Mouse (Mus musculus) thymus, postnatal 4 days (tissue): Measurements from ENCODE around the gene Sppl2a.
"Not testable (repeated sequence)": the region's sequence is repeated elsewhere in the genome, so short reads cannot be mapped to it uniquely, and the experiment has no call there.

ENCODE experiments used
- DNase-seq: peaks from one replicate; pipeline ENCODE4 v3.0.0; 2021

The Sppl2a gene

DNA sequence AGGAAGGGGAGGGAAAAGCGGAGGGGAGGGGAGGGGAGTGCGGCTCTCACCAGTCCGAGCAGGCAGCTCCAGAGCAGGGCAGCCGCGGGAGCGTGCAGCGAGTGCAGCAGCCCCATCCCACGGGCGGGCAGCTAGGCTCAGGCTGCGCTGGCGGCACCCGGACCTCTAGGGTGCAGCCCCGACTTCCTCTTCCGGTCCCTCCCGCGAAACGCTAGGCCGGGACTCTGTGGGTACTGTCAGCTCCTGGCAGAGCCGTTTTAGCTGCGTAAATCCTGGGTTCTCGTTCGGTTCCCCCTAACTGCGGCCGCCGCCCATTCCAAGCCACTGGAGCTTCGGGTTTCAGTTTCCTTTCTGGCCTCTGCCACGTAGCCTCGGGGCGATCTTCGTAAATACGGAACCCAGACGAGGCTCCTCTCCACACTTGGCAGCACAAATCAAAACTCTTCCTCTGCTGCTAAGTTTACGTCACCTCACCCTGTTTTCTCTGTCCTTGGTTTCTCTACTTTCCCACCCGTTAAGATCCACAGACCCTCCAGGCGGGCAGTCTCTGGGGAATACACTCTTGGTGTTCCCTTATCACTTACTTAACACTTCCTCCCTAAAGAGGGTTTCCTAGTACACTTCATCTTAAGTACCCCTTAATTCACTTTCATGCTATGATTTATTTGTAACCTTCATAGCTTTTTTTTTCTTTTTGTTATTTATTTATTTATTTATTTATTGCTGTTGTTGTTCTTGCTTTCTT, at the start of gene Sppl2a:
Gene Sppl2a (minus strand): TSS at position 339 of the 745 bp plus-strand sequence.
- peak; percentile 88 for DNase-seq

DNA sequence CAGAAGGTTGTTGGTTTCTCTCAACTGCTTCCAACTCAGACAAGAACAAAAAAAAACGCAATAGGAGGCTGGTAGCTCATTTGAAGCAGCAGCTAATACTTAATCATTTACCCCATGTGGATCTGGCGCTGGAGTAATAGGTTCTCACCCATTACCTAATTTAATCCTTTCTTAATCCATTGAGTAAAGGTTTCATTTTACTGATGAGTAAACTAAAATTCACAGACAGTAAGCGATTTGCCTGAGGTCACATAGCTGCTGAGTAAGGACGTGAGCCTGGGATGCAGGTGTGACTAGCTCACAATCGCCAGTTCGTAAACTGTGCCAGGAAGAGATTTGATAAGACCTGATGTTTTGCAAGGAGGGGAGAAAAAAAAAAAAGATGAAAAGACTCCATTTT, 44.4 kb upstream of the Sppl2a start:
- DNase-seq: no peak

DNA sequence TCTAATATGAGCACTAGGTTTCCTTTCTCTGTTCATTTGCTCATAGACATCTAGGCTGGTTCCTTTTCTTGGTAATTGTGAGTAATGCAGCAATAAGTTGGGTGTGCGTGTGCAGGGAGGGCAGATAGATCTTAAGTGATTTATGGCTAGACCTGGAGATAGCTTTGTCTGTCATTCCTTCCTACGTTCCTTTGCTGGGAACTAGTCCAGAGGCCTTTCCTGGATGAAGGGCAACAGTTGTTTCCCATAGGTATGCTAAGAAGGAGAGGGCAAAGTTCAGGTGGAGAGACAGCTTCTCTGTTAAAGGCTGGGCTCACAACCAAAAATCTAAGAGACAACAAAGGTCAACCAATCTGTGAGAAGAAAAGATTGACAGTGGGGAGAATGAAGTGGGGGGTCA, 28.7 kb upstream of the Sppl2a start:
- DNase-seq: no peak

DNA sequence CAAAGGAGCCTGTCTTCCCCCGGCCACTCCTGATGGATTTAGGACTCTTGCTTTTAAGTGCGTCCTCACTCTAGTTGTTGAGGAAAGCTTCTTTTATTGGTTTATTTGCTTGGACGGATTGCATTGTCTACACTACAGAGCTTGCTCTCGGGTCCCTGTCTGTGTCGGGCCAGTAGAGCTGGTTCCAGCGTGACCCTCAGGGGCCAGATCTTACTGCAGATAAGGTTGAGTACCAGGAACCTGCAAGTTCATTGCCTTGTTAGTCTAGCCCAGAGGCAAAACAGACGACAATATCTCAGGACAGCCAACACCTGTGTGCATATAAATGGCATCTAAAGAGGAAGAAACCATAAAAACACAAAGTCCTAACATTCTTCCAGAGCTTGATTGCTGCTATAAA, 22.6 kb upstream of the Sppl2a start:
- DNase-seq: no peak

DNA sequence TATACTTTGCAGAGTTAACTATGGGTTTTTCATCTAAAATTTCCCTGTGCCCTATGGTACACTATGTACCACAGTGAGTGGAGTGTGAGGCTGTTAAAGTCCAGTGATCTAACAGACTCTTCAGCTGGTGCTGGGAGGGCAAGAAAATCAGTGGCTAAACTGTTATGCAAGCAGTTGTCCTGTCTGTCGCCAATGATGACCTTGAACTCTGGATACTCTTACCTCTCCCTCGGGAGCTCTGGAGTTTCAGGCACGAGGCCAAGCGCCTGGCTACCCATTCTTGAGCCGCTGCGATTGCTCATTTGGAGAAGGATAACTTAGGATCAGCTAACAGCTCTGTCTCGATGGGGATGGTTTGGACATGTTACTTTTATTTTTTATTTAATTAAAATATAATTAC, 18.1 kb upstream of the Sppl2a start:
- no peak for DNase-seq

DNA sequence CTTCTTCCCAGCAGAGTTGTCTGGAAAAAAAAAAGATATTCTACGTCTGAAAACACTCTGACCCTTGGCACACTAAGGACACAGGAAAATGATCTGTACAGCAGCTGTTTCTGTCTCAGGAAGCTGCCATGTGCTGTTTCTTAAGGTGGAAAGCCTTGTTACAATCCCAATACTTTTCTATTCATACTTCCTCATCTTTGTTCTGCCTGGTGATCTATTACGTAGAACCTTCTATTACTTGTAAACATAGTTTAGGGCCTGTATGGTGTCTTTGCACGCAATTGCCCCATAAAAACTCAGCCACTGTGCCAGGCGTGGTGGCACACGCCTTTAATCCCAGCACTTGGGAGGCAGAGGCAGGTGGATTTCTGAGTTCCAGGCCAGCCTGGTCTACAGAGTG, 17.4 kb upstream of the Sppl2a start:
- DNase-seq: no peak

DNA sequence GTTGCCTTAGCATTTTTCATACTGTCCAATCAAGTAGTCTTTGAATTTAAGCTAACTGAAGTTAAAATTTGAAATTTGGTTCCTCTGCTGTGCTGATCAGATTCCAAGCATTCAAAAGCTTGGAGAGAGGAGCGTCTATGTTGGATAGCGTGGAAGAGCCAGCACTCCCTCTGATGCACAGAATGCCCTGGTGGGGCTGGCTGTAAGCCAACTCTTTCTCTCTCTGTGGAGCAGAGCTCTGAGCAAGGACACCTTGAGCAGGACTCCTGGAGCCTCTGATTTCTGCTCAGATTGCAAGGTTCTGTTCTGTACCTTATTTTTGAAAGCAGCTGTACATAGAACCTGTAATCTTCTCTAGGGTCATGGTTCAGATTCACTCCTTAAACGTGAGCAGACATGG, 16.8 kb upstream of the Sppl2a start:
- DNase-seq: no peak

DNA sequence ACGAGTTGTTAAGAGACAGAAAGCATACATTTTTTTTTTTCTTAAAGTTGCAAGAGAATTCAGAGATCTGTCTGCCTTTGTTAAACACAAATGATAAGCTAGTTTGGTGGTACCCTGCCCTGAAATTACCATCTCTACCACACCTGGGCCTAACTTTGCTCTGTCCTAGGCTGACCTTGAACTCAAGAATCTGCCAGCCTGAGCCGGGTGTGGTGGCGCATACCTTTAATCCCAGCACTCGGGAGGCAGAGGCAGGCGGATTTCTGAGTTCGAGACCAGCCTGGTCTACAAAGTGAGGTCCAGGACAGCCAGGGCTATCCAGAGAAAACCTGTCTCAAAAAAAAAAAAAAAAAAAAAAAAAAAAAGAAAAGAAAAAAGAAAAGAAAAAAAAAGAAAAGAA, 16.3 kb upstream of the Sppl2a start:
- DNase-seq: not testable (repeated sequence)

DNA sequence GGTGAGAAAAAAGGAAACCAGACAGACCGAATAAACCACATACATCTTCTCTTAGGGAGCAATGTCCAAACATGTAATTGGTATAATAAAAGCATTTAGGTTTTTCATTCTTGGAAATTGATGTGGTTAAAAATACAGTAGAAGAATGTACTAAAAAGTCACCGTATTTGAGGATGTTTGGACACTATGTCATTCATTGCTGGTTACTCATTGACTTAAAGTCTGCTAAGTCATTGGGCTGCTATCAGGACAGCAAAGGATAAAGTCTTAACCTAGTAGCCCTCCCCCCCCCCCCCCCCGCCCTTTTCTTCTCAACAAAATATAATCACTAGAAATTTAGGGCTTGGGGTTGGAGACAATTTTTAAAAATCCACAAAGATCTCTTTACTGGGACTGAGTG, 15.2 kb upstream of the Sppl2a start:
- DNase-seq: no peak

DNA sequence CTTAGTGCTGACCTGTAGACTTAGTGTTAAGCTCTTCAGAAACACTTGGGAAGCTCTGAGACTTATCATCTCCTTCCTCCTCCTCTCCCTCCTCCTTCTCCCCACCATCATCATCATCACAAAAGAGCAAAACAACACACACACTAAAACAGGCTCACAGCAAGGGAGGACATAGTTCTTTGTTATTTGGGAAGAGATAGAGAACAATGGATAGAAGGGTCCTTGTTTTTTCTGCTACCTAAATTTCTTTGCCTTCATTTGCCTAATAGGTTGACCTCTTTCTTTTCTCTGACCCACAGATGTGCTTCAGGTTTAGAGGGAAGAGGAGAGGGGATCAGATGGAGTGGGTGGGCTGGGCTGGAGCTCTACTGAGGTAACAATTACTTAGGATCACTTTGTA, 14.6 kb upstream of the Sppl2a start:
- no peak for DNase-seq

DNA sequence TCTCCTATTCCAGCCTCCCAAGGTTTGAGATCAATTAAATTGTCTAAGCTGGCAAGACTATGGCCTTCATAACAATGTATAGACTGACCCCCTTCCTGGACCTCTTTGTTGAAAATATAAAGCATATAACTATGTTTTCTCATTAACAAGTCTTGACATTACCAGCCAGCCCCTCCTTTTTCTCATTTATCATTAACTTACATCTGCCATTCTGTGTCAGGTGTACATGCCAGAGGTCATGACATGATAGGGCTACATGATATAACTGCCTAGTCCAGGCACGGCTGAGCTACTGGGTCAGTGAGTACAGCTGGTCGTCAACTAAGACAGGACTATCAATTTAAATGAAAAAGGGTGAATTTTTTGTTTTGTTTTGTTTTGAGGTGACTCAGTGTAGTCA, 10.2 kb upstream of the Sppl2a start:
- DNase-seq: no peak

DNA sequence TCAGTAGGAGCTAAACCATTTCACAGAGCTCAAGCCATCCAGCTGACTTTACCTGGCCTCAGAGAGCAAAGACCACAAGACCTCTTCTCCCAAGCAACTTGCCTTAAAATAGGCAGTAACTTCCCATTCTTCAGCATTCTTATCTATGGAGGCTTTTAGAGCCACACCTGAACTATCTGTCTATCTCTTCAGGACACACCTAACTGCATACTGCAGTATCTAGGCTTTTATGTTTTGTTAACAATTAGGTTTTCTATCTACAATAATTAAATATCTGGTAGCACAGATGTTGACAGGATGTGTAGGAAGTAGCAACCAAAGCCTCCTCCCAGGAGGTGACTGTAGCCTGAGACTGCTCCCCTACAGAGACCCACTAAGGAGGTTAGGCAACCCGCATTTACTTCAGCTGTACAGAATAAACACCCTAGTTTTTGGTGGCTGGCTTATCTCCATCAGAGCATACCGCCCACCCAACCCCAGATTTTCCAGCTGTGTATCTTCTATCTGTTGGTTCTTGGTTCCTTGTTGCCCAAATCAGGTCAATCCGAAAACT, 7.4 kb upstream of the Sppl2a start:
- no peak for DNase-seq

DNA sequence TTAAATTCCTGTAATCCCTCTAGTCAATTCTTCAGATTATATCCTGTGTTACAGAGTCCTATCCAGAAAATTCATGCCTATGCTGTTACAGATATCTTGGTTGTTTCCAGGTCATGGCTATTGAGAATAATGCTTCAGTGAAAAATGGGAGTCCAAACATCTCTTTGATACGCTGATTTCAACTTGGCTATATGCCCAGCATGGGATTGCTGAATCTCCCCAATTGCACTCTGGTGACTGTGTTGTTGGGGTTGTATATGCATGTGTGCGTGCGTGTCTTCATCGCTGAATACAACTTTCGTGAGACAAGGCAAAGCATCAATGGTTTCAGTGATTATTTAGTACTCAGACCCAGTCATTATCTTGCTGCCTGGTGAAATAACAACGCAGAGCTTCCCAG, 5.0 kb upstream of the Sppl2a start:
- no peak for DNase-seq

DNA sequence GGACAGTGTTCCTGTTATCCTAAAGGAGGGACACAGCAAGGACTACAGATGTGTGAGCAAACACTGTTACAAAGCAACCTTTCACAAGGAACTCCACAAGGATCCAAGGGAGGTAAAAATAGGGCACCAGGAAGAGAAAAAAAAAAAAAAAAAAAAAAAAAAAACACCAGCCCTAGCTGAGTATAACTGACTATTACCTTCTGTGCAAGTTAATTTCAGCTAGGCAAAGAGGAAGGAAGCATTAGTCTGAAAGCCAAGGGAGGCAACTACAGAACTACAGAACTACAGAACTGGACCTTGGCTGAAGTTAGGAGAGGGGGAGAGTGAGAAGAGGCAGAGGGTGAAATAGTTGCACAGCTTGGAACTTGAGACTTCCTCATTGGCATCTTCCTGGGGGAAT, 886 bp upstream of the Sppl2a start:
- no peak for DNase-seq

DNA sequence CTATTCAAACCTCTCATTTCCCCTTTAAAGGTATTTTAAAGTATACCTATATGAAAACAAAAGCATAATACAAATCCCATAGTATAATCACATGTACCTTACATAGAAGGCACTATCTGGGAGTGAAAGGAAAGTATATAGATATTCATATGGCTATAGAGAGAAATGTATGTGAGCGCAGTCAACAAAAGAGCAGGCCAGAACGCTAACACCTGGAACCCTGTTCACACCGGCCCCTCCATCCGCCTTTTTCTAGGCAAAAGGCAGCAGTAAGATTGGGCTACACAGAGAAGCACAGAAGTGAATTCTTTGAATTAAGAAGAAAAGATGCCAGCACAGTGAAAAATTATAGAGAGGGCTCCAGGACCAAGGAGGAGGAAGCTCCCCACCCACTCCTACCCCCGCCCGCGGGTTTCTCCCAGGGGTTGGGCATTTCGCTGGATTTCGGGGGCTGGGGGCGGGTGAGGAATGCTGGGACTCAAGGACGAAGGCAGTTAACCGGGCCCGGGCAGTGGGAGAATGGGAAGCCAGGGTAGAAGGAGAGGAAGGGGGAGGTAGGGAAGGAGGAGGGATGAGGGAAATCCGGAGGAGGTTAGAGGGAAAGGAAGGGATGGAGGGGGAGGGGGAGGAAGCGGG, 656 bp downstream of the Sppl2a start:
- DNase-seq: peak; percentile 64

DNA sequence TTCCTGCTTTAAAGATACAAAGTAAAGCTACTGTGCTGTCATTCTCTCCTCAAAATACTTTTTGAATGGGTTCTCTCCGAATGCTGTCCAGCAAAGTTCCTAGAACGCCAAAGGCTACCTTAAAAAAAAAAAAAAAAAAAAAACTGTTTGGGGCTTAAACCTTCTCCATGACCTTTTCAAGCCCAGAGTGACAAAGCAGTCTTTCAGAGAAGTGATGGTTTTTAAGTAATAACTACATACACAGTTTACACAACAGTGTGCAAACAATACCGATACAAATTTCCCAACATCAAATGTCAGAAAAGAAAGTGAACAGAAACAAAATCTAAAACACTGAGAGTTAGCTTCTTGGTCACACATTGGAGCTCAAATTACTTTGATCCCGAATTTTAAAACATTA, 1.3 kb downstream of the Sppl2a start:
- no peak for DNase-seq

DNA sequence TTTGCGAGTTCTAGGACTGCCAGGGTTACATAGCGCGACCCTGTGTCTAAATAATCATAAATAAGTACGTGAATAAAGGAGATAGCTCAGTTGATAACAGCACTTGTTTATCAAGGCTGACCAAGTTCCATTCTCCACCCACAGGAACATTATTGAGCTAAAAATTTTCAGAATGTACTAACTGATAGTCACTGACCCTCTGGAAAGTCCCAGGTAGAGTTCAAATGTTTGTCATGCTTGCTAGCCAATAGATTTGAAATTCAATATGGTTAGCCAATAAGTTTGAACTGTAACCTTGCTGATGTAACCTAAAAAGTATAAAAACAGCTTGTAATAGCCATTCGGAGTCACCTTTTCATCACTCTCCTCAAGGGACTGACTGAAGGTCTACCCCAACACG, 4.4 kb downstream of the Sppl2a start:
- DNase-seq: no peak

DNA sequence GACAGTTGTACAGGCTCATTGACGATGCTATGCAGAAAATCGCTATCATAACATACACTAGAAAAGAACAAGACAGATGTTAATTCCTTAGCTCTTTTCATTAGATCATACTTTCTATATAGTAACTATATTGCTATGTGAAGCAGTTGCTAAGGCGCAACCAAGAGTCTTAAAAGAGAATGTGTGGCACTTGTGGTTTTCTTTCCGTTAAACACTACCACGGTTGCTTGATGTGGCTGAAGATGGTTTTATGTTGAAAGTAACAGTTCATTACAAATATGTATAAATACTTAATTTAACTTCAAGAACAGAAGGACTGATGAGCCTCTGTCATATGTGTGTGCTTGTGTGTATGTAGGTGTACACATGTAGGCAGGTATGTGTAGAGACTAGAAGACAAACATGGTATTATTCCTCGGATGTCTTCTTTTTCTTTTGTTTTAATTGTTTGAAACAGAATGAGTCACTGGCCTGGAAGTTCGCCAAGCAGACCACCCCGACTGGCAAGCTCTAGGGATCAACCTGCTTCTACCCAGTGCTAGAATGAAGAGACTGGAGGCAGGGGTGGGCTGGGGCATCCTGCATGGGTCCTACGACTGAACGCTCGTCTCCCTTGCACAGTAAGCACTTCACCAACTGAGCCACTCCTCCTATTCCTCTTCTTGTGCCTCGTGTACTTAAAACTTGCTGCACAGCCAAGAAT, 12.5 kb downstream of the Sppl2a start:
- peak; percentile 33 for DNase-seq

DNA sequence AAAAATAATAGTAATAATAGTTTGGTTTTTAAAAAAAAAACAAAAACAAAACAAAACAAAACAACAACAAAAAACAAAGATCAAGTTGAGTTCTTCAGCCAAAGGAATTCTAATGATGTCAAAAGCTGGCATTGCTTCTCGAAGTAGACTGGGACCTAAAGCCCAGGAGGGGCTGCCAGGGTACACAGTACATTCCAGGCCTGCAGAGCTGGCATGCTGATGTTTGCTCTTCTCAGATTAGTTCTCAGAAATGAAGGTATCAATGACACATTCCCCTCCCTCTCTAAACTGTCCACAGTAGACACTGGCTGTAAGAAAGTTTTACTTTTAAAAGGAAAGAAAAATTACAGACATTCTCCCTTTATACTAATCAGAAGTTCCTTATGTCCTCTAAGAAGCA, 16.8 kb downstream of the Sppl2a start:
- no peak for DNase-seq

DNA sequence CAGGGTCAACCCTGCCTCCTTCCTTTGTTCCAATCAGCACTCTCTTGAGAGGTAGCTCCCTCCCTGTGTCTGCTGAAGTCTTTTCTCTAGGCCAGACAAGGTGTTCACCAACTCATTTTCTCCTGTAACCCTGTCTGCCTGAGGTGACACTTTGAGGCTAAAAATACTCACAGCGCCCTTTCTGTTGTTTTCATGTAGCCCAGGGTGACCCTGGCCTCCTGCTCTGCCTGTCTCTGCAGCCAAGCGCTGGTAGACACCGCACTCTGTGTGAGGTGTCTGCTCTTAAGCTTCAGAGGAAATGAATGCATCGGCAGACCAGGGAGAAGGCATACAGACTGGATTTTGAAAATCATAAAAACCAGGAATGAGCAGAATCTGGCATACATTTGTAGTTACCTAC, 18.9 kb downstream of the Sppl2a start:
- no peak for DNase-seq

DNA sequence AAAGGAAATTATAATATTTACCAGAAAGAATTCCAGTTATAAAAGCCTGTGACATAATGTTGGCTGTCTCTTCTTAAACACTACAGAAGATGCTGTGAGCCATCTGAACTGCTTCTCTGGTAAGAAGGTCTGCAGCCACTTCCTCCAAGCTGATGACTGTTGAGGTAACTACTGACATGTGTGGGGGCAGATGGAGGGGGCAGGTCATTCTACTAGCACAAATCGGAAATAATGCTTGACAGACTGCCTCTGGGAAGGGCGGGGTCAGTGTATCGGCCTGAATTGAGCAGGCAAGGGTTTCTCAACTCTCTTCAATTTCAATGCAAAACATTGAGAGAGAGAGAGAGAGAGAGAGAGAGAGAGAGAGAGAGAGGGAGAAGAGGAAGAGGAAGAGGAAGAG, 28.9 kb downstream of the Sppl2a start:
- DNase-seq: no peak

DNA sequence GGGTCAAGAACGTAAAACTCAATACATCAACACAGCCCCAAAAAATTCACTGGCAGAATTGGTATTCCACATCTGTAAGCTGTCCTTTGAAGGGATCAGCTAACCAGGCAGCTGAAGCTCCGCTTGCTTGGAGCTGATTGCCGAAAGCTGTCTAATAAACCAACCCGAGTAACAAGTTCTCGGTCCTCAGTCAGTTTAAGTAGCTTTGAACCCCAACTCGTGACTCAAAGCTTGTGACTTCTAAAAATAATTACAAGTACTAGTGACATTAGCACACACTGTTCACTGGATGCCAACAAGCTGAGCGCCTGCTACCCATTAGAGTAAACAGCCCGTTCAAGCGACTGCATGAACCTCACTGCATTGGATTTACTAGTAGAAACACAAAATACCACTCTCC, 35.5 kb downstream of the Sppl2a start:
- no peak for DNase-seq

DNA sequence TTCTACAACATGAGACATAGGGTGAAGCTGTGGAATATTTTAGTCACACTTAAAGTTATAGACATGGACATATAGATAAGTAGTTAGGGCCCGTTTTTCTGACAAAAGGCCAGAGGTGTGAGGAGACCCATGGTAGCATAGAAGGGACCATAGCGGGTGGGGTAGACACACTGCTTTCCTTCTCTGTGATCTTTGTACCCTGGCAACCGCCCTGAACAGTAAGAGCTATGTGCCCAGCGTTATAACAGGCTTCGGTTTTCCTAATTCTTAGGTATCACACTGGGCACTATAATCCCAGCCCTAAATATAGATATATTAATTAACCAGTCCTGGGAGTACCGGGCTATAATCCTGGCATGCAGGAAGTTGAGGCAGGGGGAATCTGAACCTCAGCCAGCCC, 36.1 kb downstream of the Sppl2a start:
- DNase-seq: no peak

DNA sequence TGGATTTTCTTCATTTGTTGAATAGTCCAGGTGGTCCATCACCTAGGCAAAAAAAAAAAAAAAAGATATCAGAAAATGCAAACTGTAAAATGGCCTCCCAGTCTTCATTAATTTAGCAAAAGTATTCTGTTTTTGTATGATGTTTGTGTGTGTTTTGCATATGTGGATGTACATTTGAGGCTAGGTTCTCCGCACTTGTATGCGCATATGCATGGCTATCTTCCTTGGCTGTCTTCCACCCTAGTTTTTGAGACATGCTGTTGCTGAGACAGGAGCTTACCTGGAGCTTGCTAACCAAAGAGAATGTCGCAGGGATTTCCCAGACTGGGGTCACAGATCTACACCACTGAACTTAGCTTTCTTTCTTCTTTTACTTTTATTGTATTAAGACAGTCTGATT, 38.8 kb downstream of the Sppl2a start:
- no peak for DNase-seq
